Mouse (Mus musculus) layer of hippocampus, adult 2 months (tissue): ENCODE measurements around the gene Lrit2. TPM values are rescaled to one million over a fixed set of nuclear protein-coding genes. Genes with fewer than 3 reads are reported as not detected.

Experiments used
- DNase-seq, 2 experiments: peaks; one replicate each; pipeline ENCODE4 v3.0.0; 2022; ENCODE audit warnings: low spot score in 2 of 2
- H3K27ac ChIP-seq: fragments of 200-600 bp; 2 replicates; pipeline ENCODE4 v1.8.1; 2022
- H3K4me3 ChIP-seq: fragments of 200-600 bp; 2 replicates; pipeline ENCODE4 v1.8.1; 2022; ENCODE audit warnings: mild to moderate bottlenecking
- CTCF ChIP-seq: fragments of 200-600 bp; conservative IDR thresholded peaks from 2 replicates; pipeline ENCODE4 v1.8.1; 2022; ENCODE audit warnings: antibody characterized with exemption, mild to moderate bottlenecking, moderate library complexity
- long read RNA-seq, 2 experiments: library from polyadenylated mRNA; stranded (forward); transcript quantifications; one replicate each; pipeline ENCODE4 v2.0.0; 2021; ENCODE audit warnings: borderline mapping rate in 2 of 2
- total RNA-seq, 2 experiments: library from RNA; stranded (reverse); gene quantifications; 2 replicates each; pipeline ENCODE4 v1.2.3; 2021

Gene Lrit2
- total RNA-seq = not detected
- long read RNA-seq, experiment 1 = 0 reads
- long read RNA-seq, experiment 2 = 0 reads

GRCm38 (mm10) chr14:37067629-37068028 lies at the start of gene Lrit2:
Lrit2 (plus strand) TSS chr14:37067929.
- TF ChIP-seq CTCF = no peak
- Histone ChIP-seq H3K27ac (no peak within 1 kb of the TSS), H3K4me3 (no peak within 1 kb of the TSS)
- no peak for DNase-seq

GRCm38 (mm10) chr14:37027248-37027933 lies 40.3 kb upstream of the Lrit2 start:
- DNase-seq = no peak
- H3K4me3 ChIP-seq = no peak overlapping the region
- H3K27ac ChIP-seq = no peak overlapping the region
- no peak for TF ChIP-seq CTCF

- TF ChIP-seq CTCF = no peak
- DNase-seq = no peak
- Histone ChIP-seq H3K27ac (no peak overlapping the region), H3K4me3 (no peak overlapping the region)
Observed at GRCm38 (mm10) chr14:37027951-37028350, 39.8 kb upstream of the Lrit2 start.

GRCm38 (mm10) chr14:37028555-37028954 lies 39.2 kb upstream of the Lrit2 start:
- TF ChIP-seq CTCF = no peak
- H3K4me3 ChIP-seq = no peak overlapping the region
- DNase-seq = no peak
- no peak overlapping the region for H3K27ac ChIP-seq

GRCm38 (mm10) chr14:37032481-37033104 lies 35.1 kb upstream of the Lrit2 start:
- Histone ChIP-seq H3K4me3 (peak overlapping the region; percentile 3; the same call in 1 of the 2 replicates), H3K27ac (no peak overlapping the region)
- TF ChIP-seq CTCF = no peak
- peak in 1 of 2 experiments; percentile 5 for DNase-seq

GRCm38 (mm10) chr14:37033241-37033640 lies 34.5 kb upstream of the Lrit2 start:
- TF ChIP-seq CTCF = peak; percentile 99
- peak; percentile 80 to 88 for DNase-seq
- Histone ChIP-seq H3K4me3 (peak overlapping the region; percentile 3; the same call in 1 of the 2 replicates), H3K27ac (no peak overlapping the region)

GRCm38 (mm10) chr14:37034432-37034831 lies 33.3 kb upstream of the Lrit2 start:
- Histone ChIP-seq H3K27ac (no peak overlapping the region), H3K4me3 (no peak overlapping the region)
- no peak for DNase-seq
- TF ChIP-seq CTCF = peak; percentile 66

- no peak within 1 kb of the TSS for H3K27ac ChIP-seq
- H3K4me3 ChIP-seq = no peak within 1 kb of the TSS
- TF ChIP-seq CTCF = no peak
- peak in 1 of 2 experiments; percentile 6 for DNase-seq
Observed at GRCm38 (mm10) chr14:37048914-37049410, 18.8 kb upstream of the Lrit2 start, which contains the start of gene Rgr. Rgr (minus strand) TSS chr14:37048964.

GRCm38 (mm10) chr14:37064849-37065248 lies 2.9 kb upstream of the Lrit2 start:
- H3K27ac ChIP-seq = no peak overlapping the region

GRCm38 (mm10) chr14:37066636-37067035 lies 1.1 kb upstream of the Lrit2 start:
- no peak overlapping the region for H3K27ac ChIP-seq
- peak in 1 of 2 experiments; percentile 19 for DNase-seq
- TF ChIP-seq CTCF = no peak
- H3K4me3 ChIP-seq = no peak overlapping the region

More at GRCm38 (mm10) chr14:37064849-37065248, 2.9 kb upstream of the Lrit2 start:
- H3K4me3 ChIP-seq = no peak overlapping the region
- peak; percentile 51 for TF ChIP-seq CTCF
- no peak for DNase-seq

- H3K27ac ChIP-seq = no peak overlapping the region
- no peak for DNase-seq
- no peak overlapping the region for H3K4me3 ChIP-seq
- no peak for TF ChIP-seq CTCF
Observed at GRCm38 (mm10) chr14:37068516-37068915, 787 bp downstream of the Lrit2 start.

- H3K27ac ChIP-seq = no peak overlapping the region
- DNase-seq = no peak
- TF ChIP-seq CTCF = no peak
- no peak overlapping the region for H3K4me3 ChIP-seq
Observed at GRCm38 (mm10) chr14:37080724-37081123, 13.0 kb downstream of the Lrit2 start.

GRCm38 (mm10) chr14:37083755-37084154 lies 16.0 kb downstream of the Lrit2 start:
- no peak for DNase-seq
- Histone ChIP-seq H3K4me3 (no peak overlapping the region), H3K27ac (no peak overlapping the region)
- TF ChIP-seq CTCF = no peak
